Mouse (Mus musculus) 3134 (cell line): Measurements from ENCODE around the gene Ppil6.

Experiments
- DNase-seq: peaks from one replicate; pipeline ENCODE4 v3.0.0-alpha.2; 2011; ENCODE audit warnings: low spot score; ENCODE audit not compliant: insufficient read length; ENCODE audit errors: extremely low read depth

The Ppil6 gene

GRCm38 (mm10) chr10:41477278-41478181 lies 12.7 kb upstream of the Ppil6 start:
- peak; percentile 70 for DNase-seq

- no peak for DNase-seq
Measured at GRCm38 (mm10) chr10:41479961-41480360, 10.3 kb upstream of the Ppil6 start.

- DNase-seq = no peak
Measured at GRCm38 (mm10) chr10:41480938-41481880, 9.0 kb upstream of the Ppil6 start.

- DNase-seq = no peak
Measured at GRCm38 (mm10) chr10:41482446-41482845, 7.8 kb upstream of the Ppil6 start.

GRCm38 (mm10) chr10:41485778-41486177 lies 4.5 kb upstream of the Ppil6 start:
- DNase-seq = no peak

GRCm38 (mm10) chr10:41486506-41487170 lies 3.6 kb upstream of the Ppil6 start:
- peak; percentile 72 for DNase-seq

DNA sequence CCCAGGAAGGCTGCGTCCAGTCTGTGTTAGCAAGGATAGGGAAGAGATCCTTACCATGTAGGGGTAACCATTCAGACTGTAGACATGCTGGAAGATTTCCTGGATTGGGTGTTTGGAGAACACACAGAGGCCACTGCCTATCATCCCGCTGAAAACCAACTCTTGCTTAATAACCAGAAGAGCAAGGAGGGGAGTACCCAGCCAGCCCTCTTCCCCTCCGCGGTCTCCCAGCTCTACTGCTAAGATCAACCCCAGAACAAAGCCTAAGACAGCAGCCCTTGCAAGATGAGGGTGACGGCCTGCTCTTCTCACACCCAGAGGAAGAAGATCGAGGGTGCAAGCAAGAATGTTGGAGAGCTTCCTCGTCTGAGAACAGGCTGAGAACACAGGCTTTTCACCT lies 1.4 kb upstream of the Ppil6 start:
- DNase-seq = no peak

- no peak for DNase-seq
Measured at GRCm38 (mm10) chr10:41489294-41489693, 945 bp upstream of the Ppil6 start.

DNA sequence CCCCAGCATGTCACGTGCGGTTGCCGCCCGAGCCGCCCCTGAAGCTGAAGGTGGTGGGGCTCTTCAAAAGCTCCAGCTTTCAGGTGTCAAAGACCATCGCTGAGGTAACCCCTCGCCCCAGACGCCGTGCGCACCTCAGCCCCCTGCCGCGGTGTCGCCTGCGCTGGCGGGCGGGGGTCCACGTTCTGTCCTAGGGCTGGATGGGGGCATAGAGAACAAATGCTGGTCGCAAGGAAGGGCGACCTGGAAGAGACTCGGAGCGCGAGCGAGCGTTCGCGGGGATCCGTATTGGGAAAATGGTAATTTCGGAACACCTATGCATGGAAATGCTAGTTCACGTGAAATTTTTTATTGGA lies 257 bp downstream of the Ppil6 start:
- DNase-seq = no peak

DNA sequence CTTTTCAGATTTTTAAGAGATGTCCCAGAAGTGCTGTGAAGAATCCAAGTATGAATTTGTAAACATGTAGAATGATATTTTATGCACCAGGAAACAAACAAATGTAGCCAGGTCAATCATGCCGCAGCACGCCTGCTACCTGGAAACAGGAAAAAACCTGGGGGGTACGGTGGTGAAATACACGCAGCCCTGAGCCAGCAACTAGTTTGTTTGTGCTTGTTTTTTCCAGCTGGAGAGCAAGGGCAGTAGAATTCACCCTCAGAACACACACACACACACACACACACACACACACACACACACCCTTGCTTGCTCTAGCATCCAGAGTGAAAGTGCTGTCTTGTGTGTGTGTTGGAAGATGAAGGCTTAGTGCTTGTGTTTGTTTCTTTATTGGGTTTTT lies 872 bp downstream of the Ppil6 start:
- no peak for DNase-seq

DNA sequence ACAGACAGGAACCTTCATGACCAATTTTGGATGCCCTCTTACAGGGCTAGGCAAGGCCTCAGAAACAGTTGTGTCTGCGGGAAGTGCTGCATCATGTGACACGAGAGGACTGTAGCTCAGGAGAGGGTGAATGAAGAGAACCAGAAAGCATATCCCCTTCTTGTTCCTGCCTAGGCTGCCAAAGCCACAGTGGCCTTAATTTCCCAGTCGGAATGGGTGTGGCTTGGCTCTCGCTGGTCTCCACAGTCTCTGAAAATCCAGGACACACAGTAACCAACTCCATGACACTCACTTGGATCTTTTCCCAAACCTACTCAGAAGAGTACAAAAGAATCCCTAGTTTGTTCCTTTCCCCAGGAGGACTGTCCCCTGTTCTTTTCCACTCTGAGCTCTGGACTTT lies 10.7 kb downstream of the Ppil6 start:
- peak; percentile 47 for DNase-seq

GRCm38 (mm10) chr10:41504996-41505395 lies 14.8 kb downstream of the Ppil6 start:
- DNase-seq = no peak

DNA sequence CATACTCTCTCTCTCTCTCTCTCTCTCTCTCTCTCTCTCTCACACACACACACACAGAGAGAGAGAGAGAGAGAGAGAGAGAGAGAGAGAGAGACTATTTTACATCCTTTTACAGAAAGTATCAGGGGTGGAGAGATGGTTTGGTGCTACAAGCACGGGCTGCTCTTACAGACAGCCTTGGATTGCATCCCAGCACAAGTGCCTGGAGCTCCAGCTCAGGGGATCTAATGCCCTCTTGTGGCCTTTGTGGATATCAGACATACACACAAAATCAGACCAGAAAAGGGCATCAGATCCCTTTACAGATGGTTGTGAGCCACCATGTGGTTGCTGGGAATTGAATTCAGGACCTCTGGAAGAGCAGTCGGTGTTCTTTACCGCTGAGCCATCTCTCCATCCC lies 15.2 kb downstream of the Ppil6 start:
- DNase-seq = peak; percentile 50

DNA sequence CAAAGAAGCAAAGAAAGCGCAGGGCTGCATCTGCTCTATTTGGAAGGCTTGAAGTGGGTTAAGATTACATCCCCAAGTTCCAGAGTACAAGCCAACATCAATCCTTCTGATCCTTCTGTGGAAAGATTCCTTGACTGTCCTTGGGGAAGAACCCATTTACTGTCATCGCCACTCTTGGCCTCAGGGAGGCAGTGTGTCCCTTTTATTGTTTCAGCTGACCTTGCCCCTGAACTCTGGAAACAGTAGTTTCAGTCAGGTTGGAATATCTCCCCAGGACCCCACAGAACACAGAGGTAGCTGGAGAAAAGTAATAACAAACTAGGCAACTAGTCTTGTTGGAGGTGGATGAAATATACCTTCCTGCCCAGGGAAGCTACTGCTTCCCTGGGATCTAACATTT lies 18.9 kb downstream of the Ppil6 start:
- no peak for DNase-seq

GRCm38 (mm10) chr10:41514301-41514700 lies 24.1 kb downstream of the Ppil6 start:
- DNase-seq = no peak

GRCm38 (mm10) chr10:41514921-41515320 lies 24.7 kb downstream of the Ppil6 start:
- no peak for DNase-seq

DNA sequence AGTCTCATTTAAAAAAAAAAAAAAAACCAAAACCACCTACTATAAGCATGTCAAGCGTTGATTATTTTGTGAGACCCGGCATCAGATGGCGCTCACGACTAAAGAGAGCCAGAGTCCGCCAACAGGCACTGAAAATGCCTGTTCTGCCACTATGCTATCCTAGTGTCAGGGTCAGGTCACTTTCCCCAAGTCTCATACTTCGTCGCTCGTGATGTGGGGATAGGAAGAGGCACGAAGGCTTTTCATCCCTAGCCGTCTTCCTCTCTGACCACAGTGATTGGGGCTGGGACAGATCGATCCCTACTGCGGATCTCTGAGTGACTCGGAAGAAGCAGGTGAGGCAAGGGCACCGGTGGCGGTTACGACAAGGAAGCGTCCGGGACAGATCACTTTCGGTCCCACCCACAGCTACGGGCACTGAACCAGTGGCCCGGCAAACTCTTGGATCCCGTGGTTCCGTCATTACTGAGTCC lies 28.3 kb downstream of the Ppil6 start:
- no peak for DNase-seq

GRCm38 (mm10) chr10:41518981-41519618 lies 28.9 kb downstream of the Ppil6 start, which contains the start of gene Cd164:
TSS of gene Cd164 (plus strand) at chr10:41519414.
- peak; percentile 91 for DNase-seq

DNA sequence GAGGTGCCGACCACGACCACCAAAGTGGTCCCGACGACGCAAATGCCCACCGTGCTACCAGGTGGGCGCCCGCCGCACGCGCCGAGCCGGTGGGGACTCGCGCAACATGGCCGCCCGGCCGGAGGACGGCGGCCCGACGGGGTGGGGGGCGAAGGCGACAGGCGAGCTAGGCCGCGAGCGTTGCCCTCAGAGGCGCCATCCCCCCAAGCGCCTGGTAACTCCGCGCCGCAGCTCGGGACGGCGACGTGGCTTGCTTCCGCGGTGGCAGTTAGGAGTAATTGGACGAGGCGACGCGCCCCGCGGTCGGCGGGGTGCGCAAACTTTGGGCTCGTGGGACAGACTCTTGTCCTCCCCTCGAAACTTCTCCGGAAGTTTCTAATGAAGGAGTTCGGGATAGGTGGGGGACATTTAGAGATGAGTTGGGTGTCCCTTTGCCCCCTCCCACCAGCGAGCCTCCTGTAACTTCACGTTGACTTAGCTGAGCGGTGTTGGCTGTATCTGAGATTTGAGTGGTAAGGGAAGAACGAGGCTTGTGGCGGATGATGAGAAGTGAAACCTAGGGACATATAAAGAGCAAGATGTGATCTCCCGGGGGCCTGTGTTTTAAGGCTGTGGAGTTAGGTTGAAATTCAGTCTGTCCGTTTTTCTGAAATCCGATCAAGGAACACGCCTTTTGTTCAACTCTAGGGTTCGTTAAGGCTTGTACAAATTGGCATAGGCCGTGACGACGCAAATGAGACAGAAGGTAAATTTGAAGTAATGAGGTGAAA lies 29.6 kb downstream of the Ppil6 start:
- DNase-seq = peak; percentile 78

- DNase-seq = no peak
Measured at GRCm38 (mm10) chr10:41520410-41520673, 30.1 kb downstream of the Ppil6 start.
